Mouse (Mus musculus): ENCODE results near the gene Trit1. TPM values are rescaled to one million over a fixed set of nuclear protein-coding genes. Genes with fewer than 3 reads are reported as not detected.

Gene Trit1
- total and polyA plus RNA-seq, 3 experiments = 2.4 to 5.5 (median 5.4) TPM

DNA sequence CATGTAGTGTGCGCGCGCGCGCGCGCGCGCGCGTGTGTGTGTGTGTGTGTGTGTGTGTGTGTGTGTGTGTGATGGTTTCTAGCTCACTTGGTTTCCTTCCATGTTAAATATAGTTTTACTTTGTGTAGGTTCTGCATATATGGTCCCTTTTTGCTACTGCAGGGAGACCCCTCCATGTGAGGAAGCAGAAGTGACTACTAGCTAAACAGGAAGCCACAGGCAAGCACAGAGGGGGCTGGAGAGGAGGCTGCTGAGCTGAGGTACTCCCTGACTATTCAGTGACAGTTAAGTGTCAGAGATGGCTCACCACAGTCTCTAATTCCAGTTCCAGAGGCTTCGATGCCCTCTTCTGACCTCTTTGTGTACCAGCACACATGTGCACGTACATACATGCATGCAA, 9.8 kb downstream of the Trit1 start:
- Histone ChIP-seq H3K36me3 (ENCODE audit: control insufficient read depth, insufficient read depth, low read length) (peaks cover 3% of the 10 kb centered on the region; the same call in 1 of the 2 replicates), H3K27me3 (ENCODE audit: control insufficient read depth, insufficient read depth, low read length) (no peaks in the 10 kb centered on the region), H3K4me1 (ENCODE audit: control insufficient read depth, insufficient read depth, low read length) (peaks cover 6% of the 10 kb centered on the region), H3K79me2 (replicated peaks; ENCODE audit: control insufficient read depth, insufficient read depth, low read length) (0 out of 2 replicates have a peak, but pooled peaks cover 6% of the 10 kb centered on the region), H3K4me3 (no peak overlapping the region), H3K9ac (ENCODE audit: low read depth, low read length) (no peak overlapping the region), H3K27ac (no peak overlapping the region)
- intact Hi-C loops (cut with DNase I) = no loop called here
- DNase-seq = peak in 1 of 2 experiments; percentile 31
- 95% methylated on average over 13 of the region's 13 CpGs for WGBS
- no peak for TF ChIP-seq POLR2A (IDR thresholded peaks at IDR 0.05; ENCODE audit: insufficient read depth, low read depth, low read length)
- TF ChIP-seq EP300 (IDR thresholded peaks at IDR 0.05; ENCODE audit: insufficient read depth, low read depth, low read length) = no peak
- no peak for TF ChIP-seq CTCF (IDR thresholded peaks at IDR 0.05)

DNA sequence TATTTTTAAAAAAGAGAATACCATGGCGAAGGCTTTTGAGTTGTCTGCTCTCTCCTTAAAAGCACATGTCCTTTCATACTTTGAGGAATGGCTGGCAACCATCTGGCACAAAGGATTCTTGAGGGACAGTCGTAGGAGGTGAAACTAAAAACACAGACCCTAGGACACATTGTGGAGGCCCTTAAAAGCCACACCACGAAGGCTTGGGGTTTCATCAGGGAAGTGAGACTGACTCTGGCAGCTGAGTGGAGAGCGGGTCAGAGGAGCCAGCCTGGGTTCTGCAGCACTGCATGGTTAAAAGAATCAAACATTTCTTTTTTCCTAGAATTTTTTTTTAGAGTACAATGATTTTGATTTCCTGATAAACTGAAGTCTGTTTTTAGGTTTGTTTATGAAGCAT, 10.2 kb downstream of the Trit1 start:
- H3K9ac ChIP-seq (ENCODE audit: low read depth, low read length) = no peak overlapping the region
- no peak overlapping the region for H3K4me3 ChIP-seq
- no peak overlapping the region for H3K27ac ChIP-seq
- TF ChIP-seq POLR2A (IDR thresholded peaks at IDR 0.05; ENCODE audit: insufficient read depth, low read depth, low read length) (no peak), EP300 (IDR thresholded peaks at IDR 0.05; ENCODE audit: insufficient read depth, low read depth, low read length) (no peak), CTCF (IDR thresholded peaks at IDR 0.05) (no peak)
- H3K27me3 ChIP-seq (ENCODE audit: control insufficient read depth, insufficient read depth, low read length) = no peaks in the 10 kb centered on the region
- WGBS = 72% methylated on average over 4 of the region's 4 CpGs
- H3K36me3 ChIP-seq (ENCODE audit: control insufficient read depth, insufficient read depth, low read length) = peaks cover 3% of the 10 kb centered on the region; the same call in 1 of the 2 replicates
- H3K4me1 ChIP-seq (ENCODE audit: control insufficient read depth, insufficient read depth, low read length) = peaks cover 6% of the 10 kb centered on the region
- intact Hi-C loops (cut with DNase I) = no loop called here
- 0 out of 2 replicates have a peak, but pooled peaks cover 6% of the 10 kb centered on the region for H3K79me2 ChIP-seq (replicated peaks; ENCODE audit: control insufficient read depth, insufficient read depth, low read length)
- DNase-seq = peak in 1 of 2 experiments; percentile 8

DNA sequence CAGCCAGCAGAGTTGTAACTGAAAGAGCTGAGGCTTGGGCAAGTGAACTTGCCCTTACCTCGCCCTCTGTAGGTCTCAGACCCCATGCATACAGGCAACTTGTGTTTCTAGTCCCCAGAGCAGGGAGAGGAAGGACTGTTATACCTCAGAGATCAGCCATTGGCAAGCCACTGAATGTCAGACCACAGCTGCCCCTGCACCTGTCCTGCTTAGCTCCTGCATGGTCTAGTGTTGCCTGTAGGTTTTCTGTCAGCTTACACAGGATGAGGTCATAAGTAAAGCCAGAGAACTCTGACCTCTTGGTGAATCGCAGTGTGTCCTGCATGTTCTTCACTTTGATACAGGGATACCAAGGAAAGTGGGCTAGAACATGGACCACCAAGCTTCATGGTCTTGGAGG, 18.4 kb downstream of the Trit1 start:
- Histone ChIP-seq H3K4me1 (ENCODE audit: control insufficient read depth, insufficient read depth, low read length) (peaks cover 3% of the 10 kb centered on the region), H3K27ac (no peak overlapping the region), H3K79me2 (replicated peaks; ENCODE audit: control insufficient read depth, insufficient read depth, low read length) (no peaks in the 10 kb centered on the region), H3K4me3 (no peak overlapping the region), H3K27me3 (ENCODE audit: control insufficient read depth, insufficient read depth, low read length) (no peaks in the 10 kb centered on the region), H3K9ac (ENCODE audit: low read depth, low read length) (no peak overlapping the region), H3K36me3 (ENCODE audit: control insufficient read depth, insufficient read depth, low read length) (no peaks in the 10 kb centered on the region)
- 79% methylated on average over 2 of the region's 2 CpGs for WGBS
- TF ChIP-seq CTCF (IDR thresholded peaks at IDR 0.05) (no peak), POLR2A (IDR thresholded peaks at IDR 0.05; ENCODE audit: insufficient read depth, low read depth, low read length) (no peak), EP300 (IDR thresholded peaks at IDR 0.05; ENCODE audit: insufficient read depth, low read depth, low read length) (no peak)
- intact Hi-C loops (cut with DNase I) = no loop called here
- no peak for DNase-seq

DNA sequence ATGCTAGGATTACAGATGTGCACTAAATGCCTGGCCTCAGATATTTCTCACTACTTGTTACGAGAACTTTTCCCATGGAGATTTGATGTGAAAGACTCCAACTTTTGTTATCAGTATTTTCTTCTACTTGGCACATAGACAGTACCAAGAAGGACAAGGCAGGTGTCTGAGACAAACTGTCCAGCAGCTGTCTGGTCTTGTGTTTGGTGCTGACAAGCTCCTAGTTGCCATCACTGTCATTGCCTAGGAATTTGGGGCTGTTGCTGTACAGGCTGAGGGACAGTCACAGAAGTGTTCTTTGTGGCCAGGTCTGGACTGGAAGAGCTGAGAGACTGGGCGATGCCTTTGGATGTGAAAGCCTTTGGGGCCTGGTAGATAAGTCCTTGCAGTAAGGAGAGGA, 19.2 kb downstream of the Trit1 start:
- no peak overlapping the region for H3K4me3 ChIP-seq
- peak in 1 of 2 experiments; percentile 6 for DNase-seq

DNA sequence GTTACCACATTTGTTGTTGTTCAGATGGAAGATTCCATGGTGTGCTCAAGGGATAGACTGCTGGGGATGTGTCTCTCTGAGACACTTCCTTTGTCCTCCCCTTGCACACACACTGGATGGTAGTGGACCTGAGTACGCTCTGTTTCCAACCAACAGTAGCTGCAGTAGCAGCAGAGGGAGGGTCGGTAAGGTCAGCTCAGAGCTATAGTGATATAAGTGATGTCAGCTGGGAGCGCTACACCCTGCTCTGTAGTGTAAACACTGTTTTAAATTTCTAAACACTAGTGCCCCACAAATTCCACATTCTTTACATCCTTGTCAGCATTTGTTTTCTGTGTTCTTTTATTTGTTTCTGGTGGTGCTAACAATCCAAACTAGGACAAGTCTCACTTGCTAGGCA, 20.3 kb downstream of the Trit1 start:
- 79% methylated on average over 3 of the region's 3 CpGs for WGBS
- no peak for DNase-seq
- Histone ChIP-seq H3K36me3 (ENCODE audit: control insufficient read depth, insufficient read depth, low read length) (no peaks in the 10 kb centered on the region), H3K27ac (no peak overlapping the region), H3K9ac (ENCODE audit: low read depth, low read length) (no peak overlapping the region), H3K4me3 (no peak overlapping the region), H3K27me3 (ENCODE audit: control insufficient read depth, insufficient read depth, low read length) (no peaks in the 10 kb centered on the region), H3K79me2 (replicated peaks; ENCODE audit: control insufficient read depth, insufficient read depth, low read length) (no peaks in the 10 kb centered on the region), H3K4me1 (ENCODE audit: control insufficient read depth, insufficient read depth, low read length) (peaks cover 3% of the 10 kb centered on the region)
- intact Hi-C loops (cut with DNase I) = no loop called here
- no peak for TF ChIP-seq EP300 (IDR thresholded peaks at IDR 0.05; ENCODE audit: insufficient read depth, low read depth, low read length)
- TF ChIP-seq CTCF (IDR thresholded peaks at IDR 0.05) = no peak
- no peak for TF ChIP-seq POLR2A (IDR thresholded peaks at IDR 0.05; ENCODE audit: insufficient read depth, low read depth, low read length)

More for the DNA sequence above, 19.2 kb downstream of the Trit1 start:
- H3K79me2 ChIP-seq (replicated peaks; ENCODE audit: control insufficient read depth, insufficient read depth, low read length) = no peaks in the 10 kb centered on the region
- WGBS = 79% methylated on average over 2 of the region's 2 CpGs
- H3K36me3 ChIP-seq (ENCODE audit: control insufficient read depth, insufficient read depth, low read length) = no peaks in the 10 kb centered on the region
- peaks cover 3% of the 10 kb centered on the region for H3K4me1 ChIP-seq (ENCODE audit: control insufficient read depth, insufficient read depth, low read length)
- no peak for TF ChIP-seq EP300 (IDR thresholded peaks at IDR 0.05; ENCODE audit: insufficient read depth, low read depth, low read length)
- no peak for TF ChIP-seq POLR2A (IDR thresholded peaks at IDR 0.05; ENCODE audit: insufficient read depth, low read depth, low read length)
- TF ChIP-seq CTCF (IDR thresholded peaks at IDR 0.05) = no peak
- no peak overlapping the region for H3K27ac ChIP-seq
- no peaks in the 10 kb centered on the region for H3K27me3 ChIP-seq (ENCODE audit: control insufficient read depth, insufficient read depth, low read length)
- intact Hi-C loops (cut with DNase I) = no loop called here
- H3K9ac ChIP-seq (ENCODE audit: low read depth, low read length) = no peak overlapping the region

DNA sequence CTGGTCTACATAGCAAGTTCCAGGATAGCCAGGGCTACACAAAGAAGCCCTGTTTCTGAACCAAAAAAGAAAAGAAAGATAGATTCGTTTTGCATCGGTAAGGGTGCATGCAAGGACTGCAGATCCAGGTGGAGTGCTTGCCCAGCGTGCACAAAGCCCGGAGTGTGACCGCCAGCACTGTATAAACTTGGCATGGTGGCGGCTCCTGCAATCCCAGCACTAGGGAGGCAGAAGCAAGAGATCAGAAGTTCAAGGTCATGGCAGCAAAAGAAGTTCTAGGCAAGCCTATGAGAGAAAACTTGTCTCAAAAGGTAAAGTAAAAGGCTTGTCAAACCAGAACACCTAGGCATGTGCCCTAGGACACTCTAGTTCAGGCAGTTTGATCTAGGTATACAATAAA, 24.7 kb downstream of the Trit1 start:
- Histone ChIP-seq H3K4me3 (no peak overlapping the region), H3K27ac (no peak overlapping the region), H3K27me3 (ENCODE audit: control insufficient read depth, insufficient read depth, low read length) (no peaks in the 10 kb centered on the region), H3K79me2 (replicated peaks; ENCODE audit: control insufficient read depth, insufficient read depth, low read length) (no peaks in the 10 kb centered on the region), H3K9ac (ENCODE audit: low read depth, low read length) (no peak overlapping the region), H3K36me3 (ENCODE audit: control insufficient read depth, insufficient read depth, low read length) (peaks cover 2% of the 10 kb centered on the region; the same call in 1 of the 2 replicates), H3K4me1 (ENCODE audit: control insufficient read depth, insufficient read depth, low read length) (no peaks in the 10 kb centered on the region)
- TF ChIP-seq CTCF (IDR thresholded peaks at IDR 0.05) = no peak
- no peak for TF ChIP-seq POLR2A (IDR thresholded peaks at IDR 0.05; ENCODE audit: insufficient read depth, low read depth, low read length)
- intact Hi-C loops (cut with DNase I) = no loop called here
- DNase-seq = no peak
- 94% methylated on average over 6 of the region's 6 CpGs for WGBS

Data from heart, adult 2 months (tissue).